Mouse (Mus musculus): Measurements from ENCODE around the gene 1700017B05Rik. TPM values are rescaled to one million over a fixed set of nuclear protein-coding genes. Genes with fewer than 3 reads are reported as not detected.
"Not testable (repeated sequence)": the region's sequence is repeated elsewhere in the genome, so short reads cannot be mapped to it uniquely, and the experiment has no call there.

The 1700017B05Rik gene
- 22.0 and 24.6 TPM in 2 replicates for polyA plus RNA-seq (2015; fragmentation: Nextera tagmentation; extraction: Ambion mirVana)

DNA sequence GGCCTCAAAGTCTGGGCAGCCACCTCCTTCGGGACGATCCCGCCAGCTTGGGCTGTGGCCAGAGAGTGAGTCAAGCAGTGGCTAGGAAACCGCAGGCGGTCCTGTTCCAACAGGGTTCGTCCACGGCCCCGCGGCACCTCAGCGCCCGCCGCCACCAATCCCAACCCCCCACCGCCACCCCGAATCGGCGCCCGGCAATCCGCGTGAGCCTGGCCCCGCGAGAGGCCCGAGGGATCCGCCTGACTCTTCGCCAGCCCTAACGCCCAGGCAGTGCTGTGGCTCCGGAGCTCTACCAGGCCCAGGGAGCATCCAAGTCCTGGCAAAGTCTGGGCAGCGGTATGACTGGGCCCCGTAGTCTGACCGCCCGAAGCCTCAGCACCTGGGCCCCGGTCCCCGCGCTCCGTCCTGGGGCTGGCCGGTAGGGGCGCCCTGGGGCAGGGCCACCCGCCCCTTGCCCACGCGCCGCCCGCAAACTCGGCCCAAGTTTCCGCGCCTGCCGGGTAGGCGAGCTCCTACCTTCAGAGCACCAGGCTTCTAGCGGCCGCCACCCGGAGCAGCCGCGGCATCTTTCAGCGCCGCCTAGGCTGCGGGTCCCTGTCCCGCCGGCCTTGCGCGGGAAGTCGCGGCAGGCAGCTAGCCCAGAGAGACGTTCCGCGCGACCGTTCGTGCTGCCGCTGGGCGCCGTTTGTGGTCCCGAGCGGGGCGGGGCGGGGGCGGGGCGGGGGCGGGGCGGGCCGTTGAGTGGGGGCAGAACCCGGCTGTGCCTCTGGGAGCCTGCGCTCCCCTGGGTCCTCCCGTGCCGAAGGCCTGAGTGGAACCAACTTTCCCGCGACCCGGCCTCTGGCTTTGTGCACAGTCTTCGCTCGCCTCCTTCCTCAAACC is at the start of gene 1700017B05Rik:
Gene 1700017B05Rik, minus strand, starts transcription at position 700 of the 882 bp plus-strand sequence.
- under 1% methylated on average over 77 of the region's 87 CpGs for WGBS
- peaks cover 39% of the 10 kb centered on the region for H3K4me1 ChIP-seq

DNA sequence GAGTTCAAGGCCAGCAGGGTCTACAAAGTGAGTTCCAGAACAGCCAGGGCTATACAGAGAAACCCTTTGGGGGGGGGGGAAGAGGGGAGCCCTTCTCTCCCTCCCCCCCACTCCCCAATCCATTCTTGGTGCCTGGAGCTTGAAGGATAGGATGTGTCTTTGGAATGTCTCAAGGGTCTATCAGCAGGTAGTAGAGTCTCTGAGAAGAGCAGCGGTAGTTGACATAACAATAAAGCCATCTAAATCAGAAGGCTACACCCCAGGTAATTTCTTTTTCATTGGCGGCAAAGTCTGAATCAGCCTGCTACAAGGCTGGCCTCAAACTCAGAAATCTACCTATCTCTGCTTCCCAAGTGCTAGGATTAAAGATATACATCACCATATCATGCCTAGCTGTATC is 48.5 kb upstream of the 1700017B05Rik start:
- Histone ChIP-seq H3K27me3 (no peaks in the 10 kb centered on the region), H3K9me3 (replicated peaks) (peaks cover 5% of the 10 kb centered on the region; the same call in 1 of the 2 replicates), H3K9ac (no peak overlapping the region), H3K4me1 (no peaks in the 10 kb centered on the region), H3K4me3 (replicated peaks) (no peak overlapping the region), H3K36me3 (no peaks in the 10 kb centered on the region), H3K4me2 (no peak overlapping the region), H3K27ac (no peak overlapping the region)
- ATAC-seq (replicated peaks; ENCODE audit: low FRiP score): no peak
- 91% methylated on average over 2 of the region's 2 CpGs for WGBS

More for the DNA sequence above, at the start of gene 1700017B05Rik:
- H3K9ac ChIP-seq: peak within 1 kb of the TSS; percentile 80
- H3K4me2 ChIP-seq: peak within 1 kb of the TSS; percentile 92
- peaks cover 13% of the 10 kb centered on the region; the same call in 1 of the 2 replicates for H3K27me3 ChIP-seq
- peak within 1 kb of the TSS; percentile 83 for H3K27ac ChIP-seq
- peak; percentile 84 for ATAC-seq (replicated peaks; ENCODE audit: low FRiP score)
- H3K9me3 ChIP-seq (replicated peaks): no peaks in the 10 kb centered on the region
- H3K4me3 ChIP-seq (replicated peaks): peak within 1 kb of the TSS; percentile 68
- H3K36me3 ChIP-seq: peaks cover 19% of the 10 kb centered on the region

DNA sequence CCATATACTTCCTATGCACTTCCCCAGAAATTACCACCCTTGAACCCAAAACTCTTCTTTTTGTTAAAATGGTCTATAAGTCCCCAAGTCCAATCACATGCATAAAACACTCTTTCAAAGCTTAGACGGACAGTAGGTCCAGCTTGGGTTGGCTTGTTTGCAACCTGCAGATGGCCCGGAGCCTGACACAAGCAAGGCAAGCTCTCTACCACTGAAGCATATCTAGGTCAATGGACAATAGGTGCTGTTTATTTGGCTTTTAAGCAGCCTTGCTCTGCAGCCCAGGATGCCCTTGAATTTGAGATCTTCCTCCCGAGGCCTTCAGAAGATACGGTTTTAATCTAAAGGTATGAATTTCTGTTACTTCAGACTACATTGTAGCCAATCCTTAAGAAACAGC is 46.9 kb upstream of the 1700017B05Rik start:
- Histone ChIP-seq H3K4me2 (no peak overlapping the region), H3K4me1 (no peaks in the 10 kb centered on the region), H3K9me3 (replicated peaks) (0 out of 2 replicates have a peak, but pooled peaks cover 2% of the 10 kb centered on the region), H3K27ac (no peak overlapping the region), H3K4me3 (replicated peaks) (no peak overlapping the region), H3K27me3 (no peaks in the 10 kb centered on the region), H3K36me3 (no peaks in the 10 kb centered on the region), H3K9ac (no peak overlapping the region)
- WGBS: 89% methylated on average over 4 of the region's 4 CpGs
- no peak for ATAC-seq (replicated peaks; ENCODE audit: low FRiP score)

DNA sequence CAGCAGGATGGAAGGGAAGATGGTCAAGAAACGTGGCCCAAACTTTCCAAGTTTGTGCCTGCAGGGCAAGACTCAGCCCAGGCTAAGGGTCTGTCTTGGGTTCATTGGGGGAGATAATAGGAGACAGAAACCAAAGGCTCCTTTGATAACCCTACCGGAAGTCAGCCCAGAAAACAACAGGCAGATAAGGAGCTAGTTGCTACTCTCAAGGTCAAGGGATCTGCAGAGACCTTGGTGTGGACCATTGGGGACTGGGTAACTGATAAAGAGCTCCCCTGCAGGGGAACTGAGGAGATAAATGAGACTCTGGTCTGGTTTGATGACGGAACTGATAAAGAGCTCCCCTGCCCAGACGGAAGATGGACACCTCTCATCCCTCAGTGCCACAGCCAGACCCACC is 45.0 kb upstream of the 1700017B05Rik start:
- Histone ChIP-seq H3K4me3 (replicated peaks) (no peak overlapping the region), H3K9ac (no peak overlapping the region), H3K9me3 (replicated peaks) (0 out of 2 replicates have a peak, but pooled peaks cover 2% of the 10 kb centered on the region), H3K27me3 (no peaks in the 10 kb centered on the region), H3K4me2 (no peak overlapping the region), H3K36me3 (no peaks in the 10 kb centered on the region), H3K4me1 (no peaks in the 10 kb centered on the region), H3K27ac (no peak overlapping the region)
- 87% methylated on average over 4 of the region's 4 CpGs for WGBS
- no peak for ATAC-seq (replicated peaks; ENCODE audit: low FRiP score)

DNA sequence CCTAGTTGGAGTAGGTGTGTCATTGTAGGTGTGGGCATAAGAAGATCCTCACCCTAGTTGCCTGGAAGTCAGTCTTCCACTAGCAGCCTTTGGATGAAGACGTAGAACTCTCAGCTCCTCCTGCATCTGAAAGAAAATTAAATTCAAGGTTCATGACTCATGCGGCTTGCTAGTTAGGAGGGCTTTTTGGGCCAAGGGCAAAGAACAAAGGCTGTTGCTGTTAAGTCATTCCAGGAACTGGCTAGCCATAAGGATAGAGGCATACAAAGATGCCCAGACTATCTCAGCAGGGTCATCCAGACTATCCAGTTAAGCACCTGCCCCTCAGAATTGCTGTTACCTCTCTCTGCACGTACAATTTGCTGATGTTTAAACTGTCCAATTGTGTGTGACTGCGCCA is 42.3 kb upstream of the 1700017B05Rik start:
- not testable (repeated sequence) for H3K27ac ChIP-seq; H3K4me2 ChIP-seq; H3K9me3 ChIP-seq (replicated peaks); H3K4me1 ChIP-seq; H3K36me3 ChIP-seq; H3K9ac ChIP-seq; ATAC-seq (replicated peaks; ENCODE audit: low FRiP score); H3K27me3 ChIP-seq; H3K4me3 ChIP-seq (replicated peaks)
- 92% methylated on average over 4 of the region's 4 CpGs for WGBS

DNA sequence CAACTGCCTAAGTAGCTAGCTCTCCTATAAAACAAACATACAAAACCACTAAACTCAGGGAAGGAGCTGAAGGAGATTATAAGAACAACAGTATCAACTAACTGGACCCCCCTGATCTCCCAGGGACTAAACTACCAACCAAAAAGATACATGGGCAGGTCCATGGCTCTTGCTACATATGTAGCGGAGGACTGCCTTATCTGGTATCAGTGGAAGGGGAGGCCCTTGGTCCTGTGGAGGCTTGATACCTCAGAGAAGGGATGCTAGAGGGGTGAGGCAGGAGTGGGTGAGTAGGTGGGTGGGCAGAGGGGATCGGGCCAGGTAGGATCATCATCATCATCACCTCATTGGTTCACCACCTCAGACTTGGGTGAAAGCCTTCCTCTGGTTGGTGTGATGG is 41.8 kb upstream of the 1700017B05Rik start:
- no peak for ATAC-seq (replicated peaks; ENCODE audit: low FRiP score)
- Histone ChIP-seq H3K9ac (no peak overlapping the region), H3K36me3 (no peaks in the 10 kb centered on the region), H3K9me3 (replicated peaks) (0 out of 2 replicates have a peak, but pooled peaks cover 2% of the 10 kb centered on the region), H3K4me2 (no peak overlapping the region), H3K27ac (no peak overlapping the region), H3K4me1 (peaks cover 7% of the 10 kb centered on the region), H3K4me3 (replicated peaks) (no peak overlapping the region), H3K27me3 (no peaks in the 10 kb centered on the region)
- WGBS: 96% methylated on average over 2 of the region's 2 CpGs

DNA sequence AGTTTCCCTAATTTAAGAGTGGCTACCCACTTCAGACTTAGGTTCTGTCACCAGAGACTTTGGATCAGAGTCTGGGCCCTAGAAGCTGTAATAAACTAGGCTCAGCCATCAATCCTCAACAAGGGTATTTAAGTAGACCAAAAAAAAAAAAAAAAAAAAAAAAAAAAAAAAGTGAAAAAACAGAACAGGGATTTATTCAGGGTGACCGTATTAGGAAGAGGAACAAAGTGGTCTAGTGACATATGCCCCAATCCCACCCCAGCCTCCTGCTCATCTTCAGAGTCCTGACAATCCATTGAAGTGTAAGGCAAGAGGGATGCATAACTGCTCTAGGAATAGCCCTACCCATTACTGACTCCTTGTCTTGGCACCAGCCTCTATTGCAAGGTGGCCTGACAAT is 40.9 kb upstream of the 1700017B05Rik start:
- Histone ChIP-seq H3K9ac (no peak overlapping the region), H3K27ac (no peak overlapping the region), H3K4me3 (replicated peaks) (no peak overlapping the region), H3K9me3 (replicated peaks) (0 out of 2 replicates have a peak, but pooled peaks cover 2% of the 10 kb centered on the region), H3K4me1 (peaks cover 7% of the 10 kb centered on the region), H3K27me3 (no peaks in the 10 kb centered on the region), H3K36me3 (no peaks in the 10 kb centered on the region), H3K4me2 (no peak overlapping the region)
- ATAC-seq (replicated peaks; ENCODE audit: low FRiP score): no peak
- WGBS: 80% methylated on average over 1 of the region's 1 CpGs

DNA sequence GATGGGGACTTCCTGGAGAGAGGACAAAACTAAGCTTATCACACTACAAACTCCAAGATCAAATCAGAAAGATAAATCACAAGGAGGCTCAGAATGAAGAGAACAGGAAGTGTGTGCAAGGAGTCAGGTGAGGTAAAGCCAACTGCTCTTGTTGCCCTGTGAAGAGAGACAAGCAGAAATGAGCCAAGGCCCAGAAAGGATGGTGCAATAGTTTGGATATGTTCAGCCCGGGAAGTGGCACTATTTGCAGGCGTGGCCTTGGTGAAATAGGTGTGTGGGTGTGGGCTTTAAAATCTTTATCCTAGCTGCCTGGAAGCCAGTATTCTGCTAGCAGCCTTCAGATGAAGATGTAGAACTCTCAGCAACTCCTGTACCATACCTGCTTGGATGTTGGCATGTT is 38.4 kb upstream of the 1700017B05Rik start:
- Histone ChIP-seq H3K9me3 (replicated peaks) (0 out of 2 replicates have a peak, but pooled peaks cover 2% of the 10 kb centered on the region), H3K9ac (no peak overlapping the region), H3K4me2 (no peak overlapping the region), H3K4me3 (replicated peaks) (no peak overlapping the region), H3K36me3 (no peaks in the 10 kb centered on the region), H3K4me1 (peaks cover 7% of the 10 kb centered on the region), H3K27me3 (no peaks in the 10 kb centered on the region), H3K27ac (no peak overlapping the region)
- no peak for ATAC-seq (replicated peaks; ENCODE audit: low FRiP score)
- 84% methylated on average over 2 of the region's 2 CpGs for WGBS

DNA sequence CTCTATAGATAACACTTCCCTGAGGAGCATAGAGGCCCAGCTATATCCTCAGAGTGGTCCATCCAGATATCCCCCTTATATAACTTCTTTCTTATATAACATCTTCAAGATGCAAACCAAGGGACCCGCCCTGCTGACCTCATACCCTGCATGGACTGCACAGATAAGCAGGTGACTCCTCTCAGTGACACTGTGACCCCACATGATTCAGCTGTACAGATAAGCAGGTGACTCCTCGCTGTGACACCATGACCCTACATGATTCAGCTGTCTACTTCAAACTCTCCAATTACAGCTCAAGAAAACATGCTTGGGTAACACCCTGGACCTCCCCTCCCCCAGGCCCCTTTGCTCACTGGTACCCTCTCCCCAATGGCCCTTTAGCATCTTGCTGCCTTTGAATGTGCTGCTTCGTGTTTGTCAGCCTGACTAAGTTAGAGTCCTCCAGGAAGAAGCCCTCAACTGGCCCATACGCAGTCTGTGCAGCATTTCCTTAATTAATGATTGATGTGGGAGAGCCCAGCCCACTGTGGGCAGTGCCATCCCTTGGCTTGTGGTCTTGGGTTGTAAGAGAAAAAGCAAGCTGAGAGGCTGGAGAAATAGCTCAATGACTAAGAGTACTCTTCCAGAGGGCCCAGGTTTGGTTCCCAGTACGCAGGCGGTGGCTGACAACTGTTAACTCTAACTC is 37.5 kb upstream of the 1700017B05Rik start:
- Histone ChIP-seq H3K9ac (no peak overlapping the region), H3K9me3 (replicated peaks) (no peaks in the 10 kb centered on the region), H3K4me2 (no peak overlapping the region), H3K4me1 (peaks cover 7% of the 10 kb centered on the region), H3K4me3 (replicated peaks) (no peak overlapping the region), H3K36me3 (no peaks in the 10 kb centered on the region), H3K27ac (no peak overlapping the region), H3K27me3 (no peaks in the 10 kb centered on the region)
- WGBS: 48% methylated on average over 6 of the region's 6 CpGs
- peak; percentile 89 for ATAC-seq (replicated peaks; ENCODE audit: low FRiP score)

DNA sequence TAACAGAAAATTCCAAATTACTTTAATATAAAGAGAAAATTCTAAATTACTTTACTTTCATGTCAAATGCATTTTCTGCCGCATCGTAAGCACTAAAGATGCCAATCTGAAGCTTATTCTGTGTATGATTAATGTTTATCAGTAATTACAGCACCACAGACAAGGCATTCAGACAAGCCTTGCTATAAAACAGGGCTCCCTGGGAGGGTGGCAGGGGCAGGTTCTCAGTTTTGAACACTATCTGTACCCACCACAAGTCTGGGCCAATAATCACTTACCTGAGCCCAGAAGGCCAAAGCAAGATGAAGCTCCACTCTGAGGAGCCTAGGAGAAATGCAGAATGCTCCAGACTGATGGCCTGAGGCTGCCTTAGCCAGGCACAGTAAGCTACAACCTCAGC is 35.5 kb upstream of the 1700017B05Rik start:
- no peaks in the 10 kb centered on the region for H3K36me3 ChIP-seq
- WGBS: 84% methylated on average over 2 of the region's 2 CpGs
- H3K4me2 ChIP-seq: no peak overlapping the region
- no peak overlapping the region for H3K4me3 ChIP-seq (replicated peaks)
- no peak overlapping the region for H3K9ac ChIP-seq
- 0 out of 2 replicates have a peak, but pooled peaks cover under 1% of the 10 kb centered on the region for H3K9me3 ChIP-seq (replicated peaks)
- H3K4me1 ChIP-seq: peaks cover 7% of the 10 kb centered on the region
- no peak for ATAC-seq (replicated peaks; ENCODE audit: low FRiP score)
- H3K27ac ChIP-seq: no peak overlapping the region
- no peaks in the 10 kb centered on the region for H3K27me3 ChIP-seq

DNA sequence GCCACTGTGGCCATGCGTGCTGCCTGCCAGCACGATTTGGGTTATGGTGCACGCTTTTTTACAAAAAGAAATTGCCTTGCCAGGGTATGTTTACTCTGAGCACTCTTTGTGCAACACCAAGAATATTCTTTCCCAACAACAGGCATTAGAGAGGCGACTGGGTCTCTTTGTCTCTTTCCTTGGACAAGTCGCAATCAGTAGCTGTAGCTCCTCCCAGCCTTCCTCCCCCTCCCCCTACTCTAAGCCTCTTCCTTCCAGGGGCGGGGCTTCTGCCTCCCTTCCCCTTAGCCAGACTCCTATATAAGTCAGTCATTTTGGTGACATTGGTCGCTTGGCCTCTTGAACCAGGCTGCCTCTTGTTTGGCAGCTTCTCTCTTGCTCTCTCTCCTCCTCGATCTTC is 33.9 kb upstream of the 1700017B05Rik start:
- peaks cover 3% of the 10 kb centered on the region; the same call in 1 of the 2 replicates for H3K9me3 ChIP-seq (replicated peaks)
- no peak overlapping the region for H3K4me3 ChIP-seq (replicated peaks)
- H3K4me2 ChIP-seq: no peak overlapping the region
- peaks cover 7% of the 10 kb centered on the region for H3K4me1 ChIP-seq
- ATAC-seq (replicated peaks; ENCODE audit: low FRiP score): no peak
- no peaks in the 10 kb centered on the region for H3K27me3 ChIP-seq
- H3K9ac ChIP-seq: no peak overlapping the region
- WGBS: 71% methylated on average over 8 of the region's 8 CpGs
- no peak overlapping the region for H3K27ac ChIP-seq
- H3K36me3 ChIP-seq: no peaks in the 10 kb centered on the region

DNA sequence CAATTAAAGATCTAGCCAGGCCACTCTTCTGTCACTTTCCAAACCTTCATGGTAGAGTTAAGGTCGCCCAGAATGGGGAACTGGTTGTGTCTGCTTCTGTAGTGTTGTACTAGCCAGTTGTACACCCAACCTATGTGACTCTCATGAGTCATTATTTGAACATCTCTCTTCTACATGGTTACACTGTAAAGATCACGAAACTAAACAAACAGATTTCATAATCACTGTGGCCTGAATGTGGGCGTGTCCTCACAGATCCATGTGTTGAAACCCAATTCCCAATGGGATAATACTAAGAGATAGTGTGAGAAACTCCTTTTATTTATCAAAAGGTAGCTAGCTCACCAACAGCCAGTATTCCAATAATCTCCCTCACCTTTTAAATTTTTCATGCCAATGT is 33.3 kb upstream of the 1700017B05Rik start:
- no peak overlapping the region for H3K4me2 ChIP-seq
- no peak overlapping the region for H3K4me3 ChIP-seq (replicated peaks)
- H3K4me1 ChIP-seq: peaks cover 7% of the 10 kb centered on the region
- H3K27ac ChIP-seq: no peak overlapping the region
- no peak for ATAC-seq (replicated peaks; ENCODE audit: low FRiP score)
- no peak overlapping the region for H3K9ac ChIP-seq
- H3K9me3 ChIP-seq (replicated peaks): peaks cover 3% of the 10 kb centered on the region; the same call in 1 of the 2 replicates
- H3K36me3 ChIP-seq: no peaks in the 10 kb centered on the region
- WGBS: 80% methylated on average over 3 of the region's 3 CpGs
- H3K27me3 ChIP-seq: no peaks in the 10 kb centered on the region
